ENCODE assay signal across 19 mouse cellular contexts in the genomic region with DNA sequence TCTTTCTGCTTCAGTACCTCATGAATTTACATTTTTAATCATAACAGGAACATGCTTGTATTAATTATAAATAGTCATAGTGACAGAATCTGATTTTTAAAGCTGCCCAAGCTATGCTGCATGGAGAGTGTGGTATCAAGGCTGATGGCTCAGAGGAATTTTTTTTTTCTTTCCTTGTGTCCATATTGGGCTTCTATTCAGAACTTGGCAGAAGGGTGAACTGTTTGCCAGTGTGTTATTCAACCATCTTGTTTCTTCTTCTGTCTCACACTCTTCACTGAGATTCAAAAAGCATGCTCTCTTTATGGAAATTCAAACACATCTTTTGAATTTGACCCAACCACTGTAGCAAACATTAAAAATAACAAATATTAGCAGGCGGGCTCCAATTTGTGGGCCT.
"Had no signal": no experiment of that assay in that cellular context is flagged by ENCODE, and none has a peak within 500 bp of the region (broad histone marks: within the 10 kb centered on the region; RNA-seq: fewer than 3 reads in every experiment).

No protein-coding gene starts in this region.

- H3K4me1 ChIP-seq: kidney, embryonic 15.5 days; liver, embryonic 13.5 days; neural tube, embryonic 12.5 days; neural tube, embryonic 15.5 days had no signal

- H3K9me3 ChIP-seq: kidney, embryonic 15.5 days; liver, embryonic 13.5 days; neural tube, embryonic 12.5 days; neural tube, embryonic 15.5 days had no signal

- DNase-seq: kidney, adult 11 months; kidney, adult 8-10 months; kidney, postnatal 10 days; kidney, postnatal 36 days; layer of hippocampus, adult 9-11 months; liver, embryonic 13.5 days; lung, adult 2 months; lung, postnatal 14 days; lung, postnatal 4 days; right cerebral cortex, adult 18-20 months; right cerebral cortex, postnatal 14 days; right cerebral cortex, postnatal 4 days; thymus, postnatal 25 days had no signal

- H3K27ac ChIP-seq: kidney, embryonic 15.5 days; left cerebral cortex, adult 2 months; liver, embryonic 13.5 days; neural tube, embryonic 12.5 days; neural tube, embryonic 15.5 days; stomach, postnatal 0 days had no signal

- H3K9ac ChIP-seq: kidney, embryonic 15.5 days; liver, embryonic 13.5 days; neural tube, embryonic 12.5 days; neural tube, embryonic 15.5 days had no signal

- H3K4me3 ChIP-seq: kidney, embryonic 15.5 days; left cerebral cortex, adult 2 months; liver, embryonic 13.5 days; neural tube, embryonic 12.5 days; neural tube, embryonic 15.5 days had no signal

- H3K4me2 ChIP-seq: kidney, embryonic 15.5 days; liver, embryonic 13.5 days; midbrain, embryonic 11.5 days; neural tube, embryonic 12.5 days; neural tube, embryonic 15.5 days had no signal

- H3K36me3 ChIP-seq: kidney, embryonic 15.5 days; liver, embryonic 13.5 days; neural tube, embryonic 12.5 days; neural tube, embryonic 15.5 days had no signal

- H3K27me3 ChIP-seq: kidney, embryonic 15.5 days; liver, embryonic 13.5 days; neural tube, embryonic 12.5 days; neural tube, embryonic 15.5 days had no signal
